Mouse (Mus musculus) right cerebral cortex, postnatal 36 days (tissue): ENCODE data around the gene Rad54l.
A peak's percentile ranks its signal among the peaks of the same experiment; 100 is the strongest.

Source experiments
- DNase-seq, 2 experiments: peaks; one replicate each; pipeline ENCODE4 v3.0.0; 2022; ENCODE audit warnings: low spot score in 2 of 2, mixed read lengths in 1 of 2

Gene Rad54l

GRCm38 (mm10) chr4:116123602-116124519 lies at the start of gene Rad54l, which contains the start of gene Pomgnt1:
Gene Rad54l, minus strand, starts transcription at chr4:116123690.
Gene Pomgnt1, plus strand, starts transcription at chr4:116123840.
- DNase-seq, result peak; percentile 63 to 64

- DNase-seq, result no peak
Observed at GRCm38 (mm10) chr4:116173072-116173471, 49.6 kb upstream of the Rad54l start, which contains the start of the genes 1700042G07Rik and Gm49337. Gene 1700042G07Rik, plus strand, starts transcription at chr4:116173372. Gene Gm49337, plus strand, starts transcription at chr4:116173384.

DNA sequence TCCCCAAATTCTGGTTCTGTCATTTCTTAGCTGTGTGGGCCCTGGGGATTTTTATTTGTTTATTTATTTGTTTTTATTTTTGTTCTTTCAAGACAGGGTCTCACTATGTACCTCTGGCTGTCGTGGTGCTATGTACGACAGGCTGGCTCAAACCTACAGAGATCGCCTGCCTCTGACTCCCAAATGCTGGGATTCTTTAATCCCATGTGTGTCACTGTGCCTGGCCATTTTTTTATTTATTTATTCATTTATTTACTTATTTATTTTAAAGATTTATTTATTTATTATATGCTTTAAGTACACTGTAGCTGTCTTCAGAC lies 45.8 kb upstream of the Rad54l start:
- no peak for DNase-seq

GRCm38 (mm10) chr4:116168617-116169352 lies 45.3 kb upstream of the Rad54l start:
- DNase-seq, result peak in 1 of 2 experiments; percentile 61

GRCm38 (mm10) chr4:116167404-116167803 lies 43.9 kb upstream of the Rad54l start, which contains the start of gene Tspan1:
Gene Tspan1, minus strand, starts transcription at chr4:116167601.
- no peak for DNase-seq

DNA sequence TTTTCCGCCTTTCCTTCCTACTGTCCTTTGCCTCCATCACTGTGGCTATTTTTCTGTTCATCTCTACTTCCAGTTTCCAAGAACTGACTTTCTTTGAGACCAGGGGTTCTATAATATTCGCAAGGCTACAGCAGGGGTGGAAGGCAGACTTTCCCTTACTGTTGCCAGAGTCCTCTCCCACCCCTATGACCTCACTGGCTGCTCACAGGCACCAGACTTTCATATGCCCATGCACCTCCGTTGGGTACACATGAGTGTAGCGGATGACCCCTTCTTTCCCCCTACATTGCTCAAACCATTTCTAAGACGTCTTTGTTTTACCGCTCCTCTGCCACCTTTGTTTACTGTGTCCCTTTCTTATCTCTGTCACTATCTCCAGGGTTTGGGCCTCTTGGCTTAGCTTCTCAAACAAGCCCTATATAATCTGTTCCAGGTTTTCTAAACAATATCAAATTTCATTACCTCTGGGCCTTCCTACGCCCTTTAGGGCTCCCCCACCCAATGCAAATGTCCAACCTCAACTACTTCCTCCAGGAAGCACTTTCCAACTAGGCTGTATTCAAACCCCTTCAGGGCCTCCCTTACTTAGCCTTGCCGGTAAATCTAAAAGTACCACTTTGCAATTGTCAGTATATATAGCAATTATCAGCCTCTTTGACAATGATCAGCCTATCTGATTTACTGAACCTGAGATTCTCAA lies 42.4 kb upstream of the Rad54l start:
- DNase-seq, result no peak

DNA sequence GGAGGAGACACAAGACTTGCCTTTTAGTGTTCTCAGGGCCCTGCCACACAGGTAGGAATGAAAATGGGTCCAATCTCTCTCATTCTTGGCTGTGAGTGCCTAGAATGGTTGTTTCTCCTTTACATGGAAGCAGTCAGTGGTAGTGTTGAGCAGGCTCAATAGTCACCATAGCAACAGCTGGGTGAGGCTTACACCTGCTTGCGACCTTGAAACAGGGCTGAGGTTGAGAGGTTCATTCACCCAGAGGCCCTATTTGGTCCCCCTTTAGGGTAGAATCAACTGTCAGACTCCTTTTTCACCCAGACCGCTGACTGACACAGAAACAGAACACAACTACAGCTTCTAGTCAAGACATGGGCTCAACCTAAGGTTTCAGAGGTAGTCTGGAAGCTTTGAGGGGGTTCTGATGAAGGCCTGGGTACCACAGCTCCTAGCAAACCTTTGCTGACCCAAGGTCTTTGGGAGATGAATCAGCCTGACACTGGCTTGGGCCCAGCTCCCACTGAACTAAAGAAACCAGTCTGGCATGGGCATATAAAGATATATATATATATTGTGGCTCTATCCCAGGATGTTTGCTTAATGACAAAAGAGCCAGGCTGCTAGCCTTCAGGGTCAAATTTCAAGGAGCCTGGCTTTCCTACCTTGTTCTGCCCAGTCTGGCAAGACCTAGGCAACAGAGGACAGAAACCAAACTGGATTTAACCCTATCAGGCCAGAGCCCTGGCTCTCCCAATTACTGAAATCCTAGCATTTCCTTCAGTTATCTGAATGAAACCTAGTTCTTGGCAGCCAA lies 41.5 kb upstream of the Rad54l start:
- no peak for DNase-seq

DNA sequence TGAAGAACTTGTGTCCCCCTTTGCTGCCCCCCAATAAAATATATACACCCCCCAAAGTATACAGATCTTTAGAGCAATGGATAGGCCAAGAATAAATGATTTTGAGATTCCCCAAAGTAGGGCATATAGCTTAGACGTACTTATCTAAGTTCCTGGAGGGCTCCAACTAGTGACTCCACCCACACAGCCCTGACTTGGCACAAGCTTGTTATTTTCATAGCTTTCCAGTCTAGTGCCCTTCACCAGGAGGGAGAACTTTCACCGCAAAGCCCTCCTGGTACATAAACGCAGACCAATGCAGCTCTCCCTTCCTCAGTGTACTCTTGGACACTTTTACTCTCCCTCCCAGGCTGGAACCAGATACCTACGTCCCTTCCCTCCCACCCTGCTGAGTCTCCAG lies 38.7 kb upstream of the Rad54l start:
- DNase-seq, result no peak

GRCm38 (mm10) chr4:116160769-116161168 lies 37.3 kb upstream of the Rad54l start:
- DNase-seq, result peak; percentile 71 to 90

DNA sequence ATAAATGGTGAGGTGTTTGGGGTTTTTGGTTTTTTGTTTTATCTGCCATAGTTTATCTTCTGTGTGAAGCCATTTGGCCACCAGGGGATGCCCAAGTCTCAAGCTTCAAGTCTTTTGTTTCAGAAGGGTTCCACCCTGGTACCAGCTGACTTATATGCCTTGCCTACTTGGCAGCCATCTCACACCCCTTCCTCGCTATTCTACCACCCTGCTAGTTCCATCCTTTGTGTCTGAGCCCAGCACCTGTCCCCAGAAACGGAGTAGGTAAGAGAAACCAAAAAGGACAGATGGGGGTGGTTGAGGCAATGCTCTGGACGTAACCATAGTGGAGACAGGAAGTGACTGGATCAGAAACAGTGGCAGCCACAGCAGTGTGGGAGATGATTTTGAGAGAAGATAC lies 36.4 kb upstream of the Rad54l start:
- DNase-seq, result peak in 1 of 2 experiments; percentile 45

DNA sequence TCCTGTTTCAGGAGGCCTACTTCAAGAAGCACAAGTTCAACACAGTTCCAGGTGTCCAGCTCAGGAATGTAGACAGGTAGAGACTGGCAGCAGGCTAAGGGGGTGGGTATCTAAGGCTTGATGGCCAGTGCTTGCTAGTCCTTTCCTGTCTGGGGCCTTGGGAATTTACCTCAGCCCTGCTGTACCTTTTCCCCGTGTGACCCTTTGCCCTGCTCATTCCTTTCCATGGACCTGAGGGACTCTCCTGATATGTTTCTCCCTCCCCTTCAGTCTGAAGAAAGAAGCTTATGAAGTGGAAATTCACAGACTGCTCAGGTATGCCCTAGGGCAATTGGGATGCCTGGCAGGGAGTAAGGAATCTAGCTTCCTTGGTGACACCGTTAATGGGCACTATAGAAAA lies 34.4 kb upstream of the Rad54l start:
- no peak for DNase-seq

DNA sequence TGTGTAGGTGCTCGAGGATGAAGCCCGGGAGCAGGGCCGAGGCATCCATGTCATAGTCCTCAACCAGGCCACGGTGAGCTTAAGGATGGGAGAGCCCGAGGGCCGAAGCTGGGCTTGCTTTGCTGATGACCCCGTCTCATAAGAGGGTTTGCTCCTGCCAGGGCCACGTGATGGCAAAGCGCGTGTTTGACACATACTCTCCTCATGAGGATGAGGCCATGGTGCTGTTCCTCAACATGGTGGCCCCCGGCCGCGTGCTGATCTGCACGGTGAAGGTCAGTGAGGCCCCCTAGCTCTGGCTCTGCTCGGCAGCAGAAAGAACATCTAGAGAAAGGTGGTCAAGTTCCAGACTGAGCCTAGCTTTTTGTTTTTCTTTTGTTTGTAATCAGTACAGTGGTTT lies 29.2 kb upstream of the Rad54l start:
- DNase-seq, result no peak

DNA sequence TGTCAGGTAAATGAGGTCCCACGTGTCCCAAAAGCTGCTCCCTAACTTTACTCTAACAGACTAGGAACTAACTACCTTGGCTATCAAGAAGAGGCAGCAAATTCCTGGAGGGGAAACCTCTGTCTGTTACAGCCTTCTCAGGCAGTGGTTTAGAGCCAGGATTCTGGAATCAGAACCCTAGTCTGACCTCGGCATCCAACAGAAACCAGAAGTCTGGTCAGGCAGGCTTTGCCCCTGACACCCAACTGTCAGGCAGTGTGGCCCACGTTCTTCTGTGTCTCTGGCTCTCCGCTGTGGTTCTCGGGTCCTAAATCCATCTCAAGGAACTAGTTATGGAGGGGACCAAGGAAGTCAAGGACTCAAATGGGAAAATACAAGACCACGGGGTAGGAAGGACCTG lies 27.7 kb upstream of the Rad54l start, which contains the start of gene Lurap1:
TSS of gene Lurap1 (minus strand) at position 101 of the 400 bp plus-strand sequence.
- no peak for DNase-seq

- DNase-seq, result no peak
Observed at GRCm38 (mm10) chr4:116150862-116151221, 27.4 kb upstream of the Rad54l start.

DNA sequence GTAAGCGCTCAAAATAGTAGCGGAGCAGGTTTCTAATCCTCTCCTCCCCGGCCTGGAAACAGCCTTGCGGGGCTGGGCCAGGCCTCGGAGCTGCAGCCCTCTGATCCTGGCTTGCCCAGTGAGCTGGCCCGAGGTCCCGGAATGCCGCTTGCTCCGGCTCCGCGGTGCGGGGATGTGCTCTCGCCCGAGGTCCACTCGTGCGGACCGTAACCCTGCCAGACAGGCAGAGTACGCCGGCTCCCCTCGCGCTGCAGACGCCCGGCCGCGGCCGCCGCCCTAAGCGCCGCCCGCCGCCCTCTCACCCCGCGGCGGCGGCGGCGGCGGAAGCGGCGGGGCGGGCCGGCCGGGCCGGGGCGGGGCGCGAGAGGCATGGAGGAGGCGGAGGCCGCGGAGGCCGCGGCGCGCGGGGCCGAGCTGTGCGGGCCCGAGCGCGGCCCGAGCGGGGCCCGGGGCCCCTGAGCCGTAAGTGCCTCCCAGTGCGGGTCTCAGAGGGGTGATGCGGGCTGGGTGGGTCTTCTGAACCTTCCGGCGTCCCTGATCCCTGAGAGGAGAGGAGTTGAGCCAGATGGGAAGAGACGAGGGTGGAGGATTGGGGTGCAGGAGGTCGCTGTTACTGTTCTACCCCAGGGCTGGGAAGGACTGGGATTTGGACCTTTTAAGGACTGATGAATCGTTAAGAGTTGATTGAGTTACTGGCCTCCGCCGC lies 26.8 kb upstream of the Rad54l start:
- no peak for DNase-seq

DNA sequence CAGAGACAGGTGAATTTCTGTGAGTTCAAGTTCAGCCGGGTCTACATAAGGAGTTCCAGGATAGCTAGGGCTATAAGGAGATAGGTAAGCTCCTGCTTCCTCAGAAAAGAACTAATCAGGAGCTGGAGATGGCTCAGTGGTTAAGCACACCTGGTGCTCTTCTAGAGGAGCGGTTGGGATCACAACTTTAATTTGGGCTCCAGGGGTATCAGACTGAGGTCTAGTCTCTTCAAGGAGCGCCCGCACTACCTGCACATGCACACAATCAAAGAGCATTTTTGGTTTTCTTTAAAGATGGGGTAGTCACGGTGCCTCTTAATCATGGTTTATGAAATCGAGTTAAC lies 26.3 kb upstream of the Rad54l start:
- DNase-seq, result no peak

DNA sequence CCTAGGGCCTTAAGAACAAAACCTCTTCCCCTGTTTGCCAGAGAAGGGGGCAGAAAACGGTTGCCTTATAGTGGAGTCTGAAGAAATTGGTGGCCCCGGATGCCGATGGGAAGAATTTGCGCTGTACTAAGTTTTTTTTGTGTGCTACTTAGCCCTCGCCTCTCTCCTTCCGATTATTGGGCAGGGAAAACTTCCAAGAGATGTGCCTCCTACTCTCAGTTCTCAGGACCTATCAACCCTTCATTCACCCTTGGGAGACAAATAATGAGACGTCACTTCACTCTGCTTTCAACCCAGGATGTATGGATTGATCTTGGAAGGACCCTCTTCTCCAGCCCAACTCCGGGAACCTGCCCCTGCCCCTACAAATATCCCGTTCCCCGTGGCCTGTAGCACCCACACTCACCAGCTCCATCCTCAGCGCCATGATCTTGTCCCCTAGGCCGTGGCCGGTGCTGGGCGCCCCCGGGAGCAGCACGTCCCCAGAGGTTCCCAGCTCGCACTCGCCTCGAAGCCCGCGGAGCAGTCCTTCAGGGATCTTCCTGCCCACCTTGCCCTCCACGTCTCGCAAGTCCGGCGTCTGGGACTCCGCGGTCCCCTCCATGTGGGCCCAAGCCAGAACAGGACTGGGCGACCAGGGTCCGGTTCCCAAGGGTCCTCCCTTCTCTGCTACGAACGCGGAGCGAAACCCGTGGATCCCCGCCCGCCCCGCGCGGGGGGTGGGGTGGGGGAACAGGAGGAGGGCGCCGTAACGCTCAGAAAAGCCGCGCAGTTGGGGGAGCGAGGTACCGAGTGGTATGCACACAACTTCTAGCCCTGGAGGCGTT lies 20.6 kb upstream of the Rad54l start:
- DNase-seq, result peak; percentile 55 to 58

DNA sequence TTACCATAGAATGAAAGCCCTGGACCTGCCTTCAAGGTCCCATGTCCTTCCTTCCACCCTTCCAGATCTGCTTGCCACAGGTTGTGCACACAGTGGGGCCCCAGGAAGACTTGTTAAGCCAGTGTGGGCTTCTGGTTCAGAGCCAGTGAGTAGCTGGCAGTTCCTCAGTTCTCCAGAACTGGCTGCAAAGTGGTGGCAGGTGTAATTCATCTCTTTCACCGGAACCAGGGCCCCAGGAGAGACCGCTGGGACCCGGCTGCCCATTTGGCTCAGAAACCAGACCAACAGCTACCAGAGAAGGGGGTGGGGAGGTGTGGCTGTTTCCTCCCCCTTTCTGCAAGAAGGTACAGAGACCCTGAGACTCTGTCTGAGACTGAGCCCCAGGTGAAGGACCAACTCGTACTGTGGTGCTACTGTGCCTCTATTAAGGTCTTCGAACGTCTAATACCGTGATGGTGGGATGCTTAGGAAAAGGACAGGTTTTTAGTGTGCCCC lies 19.9 kb upstream of the Rad54l start:
- no peak for DNase-seq

GRCm38 (mm10) chr4:116142269-116142668 lies 18.8 kb upstream of the Rad54l start:
- DNase-seq, result no peak

DNA sequence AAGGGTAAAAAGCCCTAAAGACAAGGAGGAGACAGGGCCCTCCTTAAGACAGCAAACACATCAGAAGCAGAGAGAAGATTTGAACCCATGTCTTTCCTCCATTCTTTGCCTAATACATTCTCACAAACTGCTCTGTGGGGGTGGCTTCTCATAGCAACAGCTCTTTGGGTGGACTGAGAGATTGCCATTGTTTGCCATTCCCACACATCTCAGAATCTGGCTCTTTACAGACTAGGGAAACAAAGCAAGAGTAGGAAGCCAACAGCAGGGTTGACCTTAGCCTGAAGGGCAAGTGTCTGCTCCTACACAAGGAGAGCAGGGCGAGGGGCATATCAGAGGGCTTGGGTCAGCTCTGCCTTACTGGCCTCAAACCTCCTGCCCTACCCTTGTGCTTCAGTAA lies 18.2 kb upstream of the Rad54l start:
- no peak for DNase-seq
